Mouse (Mus musculus) spleen, adult 2 months (tissue): ENCODE measurements around the gene Cbfa2t3.

ENCODE experiments used
- CTCF ChIP-seq: fragments of 200-500 bp; IDR thresholded peaks from 2 replicates; pipeline ENCODE4 v1.5.1; 2011; ENCODE audit warnings: mild to moderate bottlenecking, inconsistent platforms; ENCODE audit not compliant: insufficient read depth, insufficient read length, insufficient replicate concordance; ENCODE audit errors: extremely low read depth
- POLR2A ChIP-seq: fragments of 200-500 bp; IDR thresholded peaks from 2 replicates; pipeline ENCODE4 v1.6.1; 2011; ENCODE audit warnings: low read depth, low read length, inconsistent platforms

GRCm38 (mm10) chr8:122630696-122631095 is 68.2 kb downstream of the Cbfa2t3 start:
- TF ChIP-seq CTCF, result no peak
- TF ChIP-seq POLR2A, result no peak
